Mouse (Mus musculus) midbrain, embryonic 15.5 days (tissue): ENCODE results near the gene Ppp1r14a. TPM values are rescaled to one million over a fixed set of nuclear protein-coding genes. Genes with fewer than 3 reads are reported as not detected.

Experiments
- ATAC-seq: fragments of 200-750 bp; cut with Nextera tagmentation; replicated peaks from 2 replicates; pipeline ENCODE4 v1.8.0; 2017; ENCODE audit warnings: moderate TSS enrichment
- H3K27ac ChIP-seq: fragments of 300-500 bp; sonication (generic); 2 replicates; pipeline ENCODE4 v1.5.1; 2015; ENCODE audit warnings: mild to moderate bottlenecking, inconsistent platforms
- H3K27me3 ChIP-seq: fragments of 300-500 bp; sonication (generic); replicated peaks from 2 replicates; pipeline ENCODE4 v1.6.1; 2015; ENCODE audit warnings: inconsistent platforms
- H3K36me3 ChIP-seq: fragments of 300-500 bp; sonication (generic); replicated peaks from 2 replicates; pipeline ENCODE4 v1.6.1; 2015; ENCODE audit warnings: inconsistent platforms
- H3K4me1 ChIP-seq: fragments of 300-500 bp; sonication (generic); 2 replicates; pipeline ENCODE4 v1.6.1; 2015; ENCODE audit warnings: inconsistent platforms
- H3K4me2 ChIP-seq: fragments of 300-500 bp; sonication (generic); 2 replicates; pipeline ENCODE4 v1.6.1; 2015; ENCODE audit warnings: inconsistent platforms, mild to moderate bottlenecking, moderate library complexity
- H3K4me3 ChIP-seq: fragments of 300-500 bp; sonication (generic); 2 replicates; pipeline ENCODE4 v1.5.1; 2015; ENCODE audit warnings: mild to moderate bottlenecking, inconsistent platforms
- H3K9ac ChIP-seq: fragments of 300-500 bp; sonication (generic); 2 replicates; pipeline ENCODE4 v1.6.1; 2015; ENCODE audit warnings: mild to moderate bottlenecking, inconsistent platforms
- H3K9me3 ChIP-seq: fragments of 300-500 bp; sonication (generic); 2 replicates; pipeline ENCODE4 v1.6.1; 2016; ENCODE audit warnings: inconsistent platforms
- WGBS: fragments of 180-500 bp; shearing (Covaris S2); methylation state at CpG from one replicate; pipeline ENCODE4 v1.1.7; 2015; ENCODE audit warnings: mixed read lengths; 5-methylcytosine and 5-hydroxymethylcytosine counted together
- polyA plus RNA-seq: library from polyadenylated mRNA; unstranded; fragments of >200 nt; fragmentation: Nextera tagmentation; extraction: Ambion mirVana; gene quantifications from 2 replicates; pipeline ENCODE4 v1.2.1, GENCODE M21; 2015

Ppp1r14a gene
- polyA plus RNA-seq, 1 experiment from 2014 or later, result 3.3 TPM

GRCm38 (mm10) chr7:29281201-29282073, 7.7 kb upstream of the Ppp1r14a start, which contains the start of gene Spint2:
Spint2 (minus strand) TSS chr7:29281912.
- peak within 1 kb of the TSS; percentile 98 for H3K4me2 ChIP-seq
- no peaks in the 10 kb centered on the region for H3K9me3 ChIP-seq
- peak within 1 kb of the TSS; percentile 64 for H3K4me3 ChIP-seq
- H3K4me1 ChIP-seq, result peaks cover 19% of the 10 kb centered on the region
- H3K9ac ChIP-seq, result peak within 1 kb of the TSS; percentile 78
- peak; percentile 81 for ATAC-seq
- H3K27ac ChIP-seq, result no peak within 1 kb of the TSS
- no peaks in the 10 kb centered on the region for H3K36me3 ChIP-seq
- peaks cover 32% of the 10 kb centered on the region for H3K27me3 ChIP-seq
- under 1% methylated on average over 80 of the region's 80 CpGs for WGBS

- H3K27ac ChIP-seq, result no peak overlapping the region
- WGBS, result 10% methylated on average over 21 of the region's 21 CpGs
- H3K27me3 ChIP-seq, result peaks cover 32% of the 10 kb centered on the region
- peak overlapping the region; percentile 78 for H3K9ac ChIP-seq
- H3K9me3 ChIP-seq, result no peaks in the 10 kb centered on the region
- peak; percentile 46 for ATAC-seq
- H3K4me1 ChIP-seq, result peaks cover 19% of the 10 kb centered on the region
- peak overlapping the region; percentile 98 for H3K4me2 ChIP-seq
- H3K36me3 ChIP-seq, result no peaks in the 10 kb centered on the region
- H3K4me3 ChIP-seq, result peak overlapping the region; percentile 64
Measured at GRCm38 (mm10) chr7:29282074-29282554, 7.0 kb upstream of the Ppp1r14a start.

- no peaks in the 10 kb centered on the region for H3K36me3 ChIP-seq
- peaks cover 32% of the 10 kb centered on the region for H3K27me3 ChIP-seq
- H3K9me3 ChIP-seq, result no peaks in the 10 kb centered on the region
- H3K4me2 ChIP-seq, result no peak overlapping the region
- no peak overlapping the region for H3K4me3 ChIP-seq
- ATAC-seq, result no peak
- 83% methylated on average over 4 of the region's 4 CpGs for WGBS
- no peak overlapping the region for H3K27ac ChIP-seq
- no peak overlapping the region for H3K9ac ChIP-seq
- peaks cover 23% of the 10 kb centered on the region for H3K4me1 ChIP-seq
Measured at GRCm38 (mm10) chr7:29283876-29284275, 5.2 kb upstream of the Ppp1r14a start.

- 89% methylated on average over 6 of the region's 6 CpGs for WGBS
- Histone ChIP-seq H3K9me3 (no peaks in the 10 kb centered on the region), H3K27ac (no peak overlapping the region), H3K4me1 (peaks cover 30% of the 10 kb centered on the region), H3K9ac (no peak overlapping the region), H3K36me3 (no peaks in the 10 kb centered on the region), H3K27me3 (peaks cover 32% of the 10 kb centered on the region), H3K4me3 (no peak overlapping the region), H3K4me2 (no peak overlapping the region)
- no peak for ATAC-seq
Measured at GRCm38 (mm10) chr7:29284523-29284922, 4.6 kb upstream of the Ppp1r14a start.

- Histone ChIP-seq H3K36me3 (no peaks in the 10 kb centered on the region), H3K4me3 (no peak overlapping the region), H3K4me2 (no peak overlapping the region), H3K9me3 (no peaks in the 10 kb centered on the region), H3K27me3 (peaks cover 10% of the 10 kb centered on the region), H3K4me1 (peaks cover 19% of the 10 kb centered on the region), H3K9ac (no peak overlapping the region), H3K27ac (no peak overlapping the region)
- no peak for ATAC-seq
- WGBS, result 94% methylated on average over 7 of the region's 7 CpGs
Measured at GRCm38 (mm10) chr7:29287481-29287880, 1.6 kb upstream of the Ppp1r14a start.

GRCm38 (mm10) chr7:29288079-29288478, 1.0 kb upstream of the Ppp1r14a start:
- H3K36me3 ChIP-seq, result no peaks in the 10 kb centered on the region
- H3K9me3 ChIP-seq, result no peaks in the 10 kb centered on the region
- H3K4me2 ChIP-seq, result no peak overlapping the region
- 90% methylated on average over 2 of the region's 2 CpGs for WGBS
- no peak overlapping the region for H3K4me3 ChIP-seq
- H3K27ac ChIP-seq, result no peak overlapping the region
- no peak for ATAC-seq
- peaks cover 20% of the 10 kb centered on the region for H3K4me1 ChIP-seq
- no peak overlapping the region for H3K9ac ChIP-seq
- peaks cover 6% of the 10 kb centered on the region; the same call in 1 of the 2 replicates for H3K27me3 ChIP-seq

- Histone ChIP-seq H3K4me2 (peak overlapping the region; percentile 91; the same call in 1 of the 2 replicates), H3K4me3 (peak overlapping the region; percentile 47; the same call in 1 of the 2 replicates), H3K27me3 (no peaks in the 10 kb centered on the region; the same call in 1 of the 2 replicates), H3K27ac (no peak overlapping the region), H3K9me3 (no peaks in the 10 kb centered on the region), H3K9ac (no peak overlapping the region), H3K36me3 (no peaks in the 10 kb centered on the region), H3K4me1 (peaks cover 24% of the 10 kb centered on the region)
- no peak for ATAC-seq
- WGBS, result 84% methylated on average over 6 of the region's 6 CpGs
Measured at GRCm38 (mm10) chr7:29289856-29290255, 748 bp downstream of the Ppp1r14a start.

- Histone ChIP-seq H3K9me3 (no peaks in the 10 kb centered on the region), H3K9ac (no peak overlapping the region), H3K4me1 (peaks cover 24% of the 10 kb centered on the region)
Measured at GRCm38 (mm10) chr7:29290691-29291485, 1.8 kb downstream of the Ppp1r14a start.

GRCm38 (mm10) chr7:29291616-29292457, 2.7 kb downstream of the Ppp1r14a start:
- ATAC-seq, result 0 out of 2 replicates have a peak, but pooled peaks have one; percentile 37
- H3K4me3 ChIP-seq, result no peak overlapping the region
- WGBS, result 24% methylated on average over 6 of the region's 7 CpGs
- no peak overlapping the region for H3K27ac ChIP-seq
- no peaks in the 10 kb centered on the region for H3K36me3 ChIP-seq
- no peaks in the 10 kb centered on the region for H3K27me3 ChIP-seq
- H3K9ac ChIP-seq, result no peak overlapping the region
- H3K4me1 ChIP-seq, result peaks cover 24% of the 10 kb centered on the region
- no peaks in the 10 kb centered on the region for H3K9me3 ChIP-seq
- no peak overlapping the region for H3K4me2 ChIP-seq

More at GRCm38 (mm10) chr7:29290691-29291485, 1.8 kb downstream of the Ppp1r14a start:
- H3K27me3 ChIP-seq, result no peaks in the 10 kb centered on the region
- no peaks in the 10 kb centered on the region for H3K36me3 ChIP-seq
- 29% methylated on average over 11 of the region's 11 CpGs for WGBS
- ATAC-seq, result no peak
- H3K27ac ChIP-seq, result no peak overlapping the region
- H3K4me3 ChIP-seq, result no peak overlapping the region
- H3K4me2 ChIP-seq, result no peak overlapping the region

- H3K4me3 ChIP-seq, result no peak overlapping the region
- no peak overlapping the region for H3K4me2 ChIP-seq
- peaks cover 24% of the 10 kb centered on the region for H3K4me1 ChIP-seq
- 23% methylated on average over 8 of the region's 8 CpGs for WGBS
- H3K27ac ChIP-seq, result 0 out of 2 replicates have a peak overlapping the region, but pooled peaks have one; percentile 42
- H3K9me3 ChIP-seq, result no peaks in the 10 kb centered on the region
- H3K27me3 ChIP-seq, result no peaks in the 10 kb centered on the region
- H3K36me3 ChIP-seq, result no peaks in the 10 kb centered on the region
- ATAC-seq, result no peak
- H3K9ac ChIP-seq, result no peak overlapping the region
Measured at GRCm38 (mm10) chr7:29292458-29293098, 3.5 kb downstream of the Ppp1r14a start.
